Mouse (Mus musculus) limb, embryonic 11.5 days (tissue): Measurements from ENCODE around the gene Tas1r1. TPM values are rescaled to one million over a fixed set of nuclear protein-coding genes. Genes with fewer than 3 reads are reported as not detected.

Source experiments
- ATAC-seq: fragments of 200-750 bp; cut with Nextera tagmentation; 2 replicates; pipeline ENCODE4 v1.8.0; 2017; ENCODE audit warnings: low read depth; ENCODE audit not compliant: insufficient number of reproducible peaks, low FRiP score, low TSS enrichment
- DNase-seq: peaks from one replicate; pipeline ENCODE4 v3.0.0-alpha.2; 2015; ENCODE audit warnings: low spot score
- H3K27ac ChIP-seq: fragments of 300-500 bp; sonication (generic); replicated peaks from 2 replicates; pipeline ENCODE4 v1.5.1; 2014; ENCODE audit warnings: low read depth, mild to moderate bottlenecking, low read length
- H3K27me3 ChIP-seq: fragments of 300-500 bp; sonication (generic); 2 replicates; pipeline ENCODE4 v1.6.1; 2014; ENCODE audit warnings: mild to moderate bottlenecking, low read length, mixed read lengths; ENCODE audit not compliant: control insufficient read depth, insufficient read depth
- H3K36me3 ChIP-seq: fragments of 300-500 bp; sonication (generic); 2 replicates; pipeline ENCODE4 v1.6.1; 2014; ENCODE audit warnings: mild to moderate bottlenecking, low read length, moderate library complexity, mixed read lengths; ENCODE audit not compliant: control insufficient read depth, insufficient read depth
- H3K4me1 ChIP-seq: fragments of 300-500 bp; sonication (generic); 2 replicates; pipeline ENCODE4 v1.6.1; 2014; ENCODE audit warnings: low read length, mixed read lengths; ENCODE audit not compliant: control insufficient read depth, insufficient read depth
- H3K4me2 ChIP-seq: fragments of 300-500 bp; sonication (generic); 2 replicates; pipeline ENCODE4 v1.6.1; 2014; ENCODE audit warnings: low read depth, mild to moderate bottlenecking, moderate library complexity; ENCODE audit not compliant: severe bottlenecking
- H3K4me3 ChIP-seq: fragments of 300-500 bp; sonication (generic); 2 replicates; pipeline ENCODE4 v1.5.1; 2014; ENCODE audit warnings: low read depth, low read length
- H3K9ac ChIP-seq: fragments of 300-500 bp; sonication (generic); 2 replicates; pipeline ENCODE4 v1.6.1; 2014; ENCODE audit warnings: mild to moderate bottlenecking, low read length
- H3K9me3 ChIP-seq: fragments of 300-500 bp; sonication (generic); 2 replicates; pipeline ENCODE4 v1.6.1; 2016; ENCODE audit warnings: low read length; ENCODE audit not compliant: control insufficient read depth
- WGBS: fragments of 180-500 bp; shearing (Covaris S2); extraction: QIAGEN DNeasy Blood & Tissue Kit; methylation state at CpG from one replicate; pipeline ENCODE4 v1.1.7; 2014; 5-methylcytosine and 5-hydroxymethylcytosine counted together
- polyA plus RNA-seq: library from polyadenylated mRNA; unstranded; fragments of >200 nt; fragmentation: Nextera tagmentation; extraction: Ambion mirVana; gene quantifications from 2 replicates; pipeline ENCODE4 v1.2.1, GENCODE M21; 2014

Gene Tas1r1
- polyA plus RNA-seq, 1 experiment from 2014 or later, result 0.40 TPM

DNA sequence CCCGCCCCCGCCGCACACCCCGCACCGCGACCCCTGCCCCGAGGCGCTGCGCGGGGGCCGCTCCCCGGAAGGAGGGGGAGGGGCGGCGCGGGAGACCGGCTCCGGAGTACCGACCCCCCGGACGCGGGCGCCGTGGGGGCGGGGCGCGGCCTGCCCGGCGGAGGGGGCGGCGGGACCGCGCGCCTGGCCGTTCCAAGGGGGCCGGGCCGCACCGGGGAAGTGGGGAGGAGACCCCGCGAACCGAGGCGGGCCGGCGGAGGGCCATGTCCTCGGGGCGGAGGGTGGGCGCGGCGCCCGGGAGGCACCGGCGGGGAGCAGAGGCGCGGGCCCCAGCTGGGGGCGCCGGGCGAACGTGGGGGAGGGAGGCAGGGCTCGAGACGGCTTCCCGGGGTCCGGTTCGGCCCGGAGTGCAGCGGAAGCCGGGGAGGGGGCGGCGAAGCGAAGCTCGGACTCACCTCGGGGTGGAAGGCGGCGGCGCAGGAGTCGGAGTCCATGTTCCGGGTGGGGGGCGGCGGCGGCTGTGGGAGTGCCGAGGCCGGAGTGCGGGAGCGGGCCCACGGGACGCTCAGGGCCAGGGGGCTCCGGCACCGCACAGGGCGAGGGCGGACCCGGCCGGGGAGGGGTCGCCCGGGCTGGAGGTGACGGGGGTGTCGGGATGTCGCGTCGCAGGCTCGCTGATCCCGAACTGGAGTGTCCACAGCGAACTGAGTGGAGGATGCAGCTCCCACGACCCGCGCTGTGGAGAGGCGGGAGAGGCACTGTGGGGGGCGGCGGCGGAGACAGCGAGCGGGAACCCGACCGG, 42.8 kb downstream of the Tas1r1 start:
- H3K9me3 ChIP-seq, result no peaks in the 10 kb centered on the region
- DNase-seq (no peak), ATAC-seq (peak; percentile 53)
- no peaks in the 10 kb centered on the region for H3K27me3 ChIP-seq
- WGBS, result under 1% methylated on average over 77 of the region's 111 CpGs
- H3K27ac ChIP-seq, result peak overlapping the region; percentile 68
- H3K9ac ChIP-seq, result peak overlapping the region; percentile 89
- H3K4me1 ChIP-seq, result peaks cover 8% of the 10 kb centered on the region
- H3K36me3 ChIP-seq, result peaks cover 14% of the 10 kb centered on the region
- H3K4me3 ChIP-seq, result peak overlapping the region; percentile 98
- H3K4me2 ChIP-seq, result peak overlapping the region; percentile 78

- ATAC-seq (no peak), DNase-seq (peak; percentile 64)
These were observed 43.9 kb downstream of the Tas1r1 start for GRCm38 (mm10) chr4:151994228-151995171.

GRCm38 (mm10) chr4:151993035-151993434, 45.3 kb downstream of the Tas1r1 start:
- DNase-seq (no peak), ATAC-seq (no peak)
- H3K4me3 ChIP-seq, result no peak overlapping the region
- H3K4me2 ChIP-seq, result no peak overlapping the region
- H3K27ac ChIP-seq, result no peak overlapping the region
- WGBS, result 92% methylated on average over 6 of the region's 6 CpGs
- peaks cover 15% of the 10 kb centered on the region for H3K36me3 ChIP-seq
- no peaks in the 10 kb centered on the region for H3K9me3 ChIP-seq
- H3K27me3 ChIP-seq, result no peaks in the 10 kb centered on the region
- 0 out of 2 replicates have a peak overlapping the region, but pooled peaks have one; percentile 5 for H3K9ac ChIP-seq
- H3K4me1 ChIP-seq, result peaks cover 9% of the 10 kb centered on the region

More at GRCm38 (mm10) chr4:151994228-151995171, 43.9 kb downstream of the Tas1r1 start:
- no peaks in the 10 kb centered on the region for H3K9me3 ChIP-seq
- H3K4me2 ChIP-seq, result peak overlapping the region; percentile 78
- peak overlapping the region; percentile 68 for H3K27ac ChIP-seq
- H3K4me3 ChIP-seq, result peak overlapping the region; percentile 98
- peaks cover 8% of the 10 kb centered on the region for H3K4me1 ChIP-seq
- H3K36me3 ChIP-seq, result peaks cover 15% of the 10 kb centered on the region
- 2% methylated on average over 59 of the region's 61 CpGs for WGBS
- H3K27me3 ChIP-seq, result no peaks in the 10 kb centered on the region
- H3K9ac ChIP-seq, result peak overlapping the region; percentile 89

- H3K4me1 ChIP-seq, result peaks cover 13% of the 10 kb centered on the region
- no peak for DNase-seq
- H3K9me3 ChIP-seq, result no peaks in the 10 kb centered on the region
- H3K27me3 ChIP-seq, result no peaks in the 10 kb centered on the region
- ATAC-seq, result no peak
- no peak overlapping the region for H3K27ac ChIP-seq
- H3K9ac ChIP-seq, result no peak overlapping the region
- 92% methylated on average over 9 of the region's 9 CpGs for WGBS
- no peak overlapping the region for H3K4me3 ChIP-seq
- peaks cover 15% of the 10 kb centered on the region for H3K36me3 ChIP-seq
- H3K4me2 ChIP-seq, result no peak overlapping the region
These were observed 46.3 kb downstream of the Tas1r1 start for GRCm38 (mm10) chr4:151992091-151992490.

GRCm38 (mm10) chr4:151989110-151989488, 49.3 kb downstream of the Tas1r1 start:
- ATAC-seq (peak; percentile 22; the same call in 1 of the 2 replicates), DNase-seq (no peak)
- no peaks in the 10 kb centered on the region for H3K9me3 ChIP-seq
- H3K36me3 ChIP-seq, result peaks cover 15% of the 10 kb centered on the region
- peak overlapping the region; percentile 60; the same call in 1 of the 2 replicates for H3K27ac ChIP-seq
- H3K27me3 ChIP-seq, result no peaks in the 10 kb centered on the region
- 24% methylated on average over 6 of the region's 6 CpGs for WGBS
- peak overlapping the region; percentile 78 for H3K4me3 ChIP-seq
- peak overlapping the region; percentile 20 for H3K4me2 ChIP-seq
- H3K4me1 ChIP-seq, result peaks cover 21% of the 10 kb centered on the region
- H3K9ac ChIP-seq, result peak overlapping the region; percentile 96

DNA sequence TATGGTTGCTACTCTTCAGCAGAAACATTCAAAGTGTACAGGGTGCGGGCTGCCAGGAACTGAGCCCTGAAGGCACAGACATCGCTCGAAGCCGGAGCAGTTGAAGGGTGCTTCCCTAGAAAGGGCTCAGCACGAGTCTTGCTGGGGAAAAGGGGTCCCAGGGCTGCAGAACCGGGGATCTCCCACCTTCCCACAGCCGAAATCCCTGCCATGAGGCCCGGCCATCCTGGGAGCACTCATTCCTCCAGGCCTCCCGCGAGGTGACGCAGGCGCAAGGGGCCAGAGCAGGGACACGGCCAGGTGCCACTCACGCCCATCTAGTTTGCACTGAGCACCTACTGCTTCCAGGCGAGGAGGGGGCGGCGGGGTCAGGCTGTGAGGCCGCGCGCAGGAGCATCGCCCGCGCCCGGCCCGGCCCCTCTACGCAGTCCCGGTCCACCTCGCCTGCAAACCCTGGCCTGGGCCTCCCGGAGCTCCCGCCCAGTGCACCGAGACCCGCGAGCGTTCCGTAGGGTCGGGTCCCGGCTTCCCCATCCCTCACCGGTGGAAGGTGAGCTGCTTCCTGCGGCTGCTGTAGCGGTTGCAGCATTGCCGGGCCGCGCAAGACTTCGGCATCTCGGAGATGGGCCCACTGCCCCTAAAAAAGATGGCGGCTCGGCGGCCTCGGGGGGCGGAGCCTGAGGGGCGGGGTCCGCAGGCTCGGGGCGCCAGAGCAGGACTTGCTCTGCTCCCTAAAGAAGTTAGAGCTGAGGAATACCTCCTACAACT, 49.8 kb downstream of the Tas1r1 start, which contains the start of gene Thap3:
TSS of gene Thap3 (minus strand) at position 656 of the 768 bp plus-strand sequence.
- H3K4me3 ChIP-seq, result peak within 1 kb of the TSS; percentile 78
- under 1% methylated on average over 52 of the region's 54 CpGs for WGBS
- peak within 1 kb of the TSS; percentile 60 for H3K27ac ChIP-seq
- peaks cover 15% of the 10 kb centered on the region for H3K36me3 ChIP-seq
- peaks cover 19% of the 10 kb centered on the region for H3K4me1 ChIP-seq
- peak within 1 kb of the TSS; percentile 88 for H3K4me2 ChIP-seq
- H3K9ac ChIP-seq, result peak within 1 kb of the TSS; percentile 96
- DNase-seq (peak; percentile 85), ATAC-seq (peak; percentile 69)
- no peaks in the 10 kb centered on the region for H3K9me3 ChIP-seq
- no peaks in the 10 kb centered on the region for H3K27me3 ChIP-seq

- peak overlapping the region; percentile 88 for H3K4me2 ChIP-seq
- H3K9me3 ChIP-seq, result no peaks in the 10 kb centered on the region
- H3K4me3 ChIP-seq, result peak overlapping the region; percentile 78
- 33% methylated on average over 10 of the region's 10 CpGs for WGBS
- no peaks in the 10 kb centered on the region for H3K27me3 ChIP-seq
- H3K36me3 ChIP-seq, result peaks cover 15% of the 10 kb centered on the region
- H3K27ac ChIP-seq, result no peak overlapping the region; the same call in 1 of the 2 replicates
- no peak for ATAC-seq
- DNase-seq, result no peak
- H3K9ac ChIP-seq, result peak overlapping the region; percentile 96
- peaks cover 17% of the 10 kb centered on the region for H3K4me1 ChIP-seq
These were observed 50.4 kb downstream of the Tas1r1 start for GRCm38 (mm10) chr4:151988014-151988341.
